Mouse (Mus musculus) heart, adult 8-10 months (tissue): ENCODE measurements around the gene D17Wsu92e. TPM values are rescaled to one million over a fixed set of nuclear protein-coding genes. Genes with fewer than 3 reads are reported as not detected.
A peak's percentile ranks its signal among the peaks of the same experiment; 100 is the strongest.

Source experiments
- DNase-seq: peaks from one replicate; pipeline ENCODE4 v3.0.0; 2022; ENCODE audit warnings: low spot score
- total RNA-seq, 4 experiments: library from RNA; stranded (reverse); gene quantifications; 2 replicates each; pipeline ENCODE4 v1.2.4; 2022

Gene D17Wsu92e
- total RNA-seq, 4 experiments from 2014 or later = 150 to 171 (median 156) TPM

- DNase-seq = no peak
Measured at GRCm38 (mm10) chr17:27821407-27822338, 1.2 kb upstream of the D17Wsu92e start.

GRCm38 (mm10) chr17:27819971-27820567, 379 bp downstream of the D17Wsu92e start:
- DNase-seq = no peak

DNA sequence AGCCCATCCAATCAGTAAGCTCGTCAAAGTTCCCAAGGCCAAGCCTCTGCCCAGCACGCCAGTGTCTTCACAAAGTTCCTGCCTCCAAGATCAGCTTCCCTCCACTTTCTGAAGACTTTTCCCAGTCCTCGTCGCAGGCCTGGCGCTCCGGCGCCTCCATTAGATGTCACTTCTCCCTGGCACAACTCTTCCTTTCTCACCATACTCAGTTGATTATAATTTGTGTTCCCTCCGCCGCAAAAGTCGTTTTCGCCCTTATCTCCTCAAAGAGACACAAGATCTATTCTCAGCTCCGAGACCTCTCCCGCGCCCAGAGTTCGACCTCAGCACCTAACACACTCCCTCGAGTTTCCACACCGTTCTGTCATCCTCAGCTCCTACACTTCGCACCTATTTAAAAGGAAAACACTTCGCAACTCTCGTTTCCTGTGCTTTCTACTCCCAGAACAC, 902 bp downstream of the D17Wsu92e start:
- no peak for DNase-seq

- no peak for DNase-seq
Measured at GRCm38 (mm10) chr17:27819011-27819410, 1.4 kb downstream of the D17Wsu92e start.

DNA sequence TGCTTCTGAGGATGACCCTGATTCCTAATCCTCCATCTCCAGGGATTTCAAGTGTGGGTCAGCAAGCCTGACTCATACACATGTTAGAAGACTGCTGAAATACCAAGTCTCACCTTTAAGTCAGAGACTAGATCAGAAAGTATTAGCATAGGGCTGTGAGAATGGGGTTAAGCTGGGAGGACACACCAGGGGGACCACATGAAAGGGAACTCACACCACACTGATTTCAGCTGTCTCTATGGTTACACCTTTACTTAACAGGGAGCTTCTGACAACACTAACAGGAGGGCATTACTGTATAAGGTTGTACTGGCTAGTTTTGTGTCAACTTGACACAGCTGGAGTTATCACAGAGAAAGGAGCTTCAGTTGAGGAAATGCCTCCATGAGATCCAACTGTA, 5.8 kb downstream of the D17Wsu92e start:
- DNase-seq = no peak

- no peak for DNase-seq
Measured at GRCm38 (mm10) chr17:27811980-27812379, 8.5 kb downstream of the D17Wsu92e start.

DNA sequence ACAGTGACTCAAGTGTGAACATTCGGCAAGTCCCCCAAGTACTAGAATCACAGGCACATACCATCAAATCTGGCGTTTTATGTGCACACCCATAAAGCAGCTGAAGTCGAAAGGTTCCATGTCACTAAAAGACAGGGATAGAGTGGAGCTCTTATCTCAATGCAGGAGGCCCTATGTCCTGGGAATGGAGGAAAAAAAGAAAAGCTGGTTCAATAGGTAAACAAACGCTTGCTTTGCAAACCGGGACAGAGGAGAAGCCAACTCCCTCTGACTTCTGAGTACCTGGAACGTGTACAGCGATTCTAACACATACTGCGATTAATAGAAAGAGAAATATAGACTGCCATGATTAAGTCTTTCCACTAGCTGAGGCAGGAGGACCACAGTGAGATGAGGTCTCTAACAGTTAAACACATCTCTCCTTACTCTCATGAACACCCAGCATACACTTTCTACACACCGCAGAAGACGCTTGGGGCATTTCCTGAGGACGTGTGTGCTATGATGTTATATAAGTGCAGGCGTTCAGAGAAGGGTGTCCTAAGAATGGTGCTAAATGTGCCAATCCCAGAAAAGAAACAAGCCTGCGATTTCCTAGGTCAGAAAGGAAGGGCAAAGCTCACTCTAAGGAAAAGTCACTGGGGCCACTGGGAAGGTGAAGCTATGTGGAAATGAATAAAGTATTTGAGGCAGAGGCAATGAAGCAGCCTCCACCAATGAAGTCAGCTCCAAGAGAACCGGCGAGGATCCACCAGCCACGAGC, 9.7 kb downstream of the D17Wsu92e start:
- DNase-seq = no peak

GRCm38 (mm10) chr17:27807542-27808078, 12.8 kb downstream of the D17Wsu92e start:
- DNase-seq = no peak

DNA sequence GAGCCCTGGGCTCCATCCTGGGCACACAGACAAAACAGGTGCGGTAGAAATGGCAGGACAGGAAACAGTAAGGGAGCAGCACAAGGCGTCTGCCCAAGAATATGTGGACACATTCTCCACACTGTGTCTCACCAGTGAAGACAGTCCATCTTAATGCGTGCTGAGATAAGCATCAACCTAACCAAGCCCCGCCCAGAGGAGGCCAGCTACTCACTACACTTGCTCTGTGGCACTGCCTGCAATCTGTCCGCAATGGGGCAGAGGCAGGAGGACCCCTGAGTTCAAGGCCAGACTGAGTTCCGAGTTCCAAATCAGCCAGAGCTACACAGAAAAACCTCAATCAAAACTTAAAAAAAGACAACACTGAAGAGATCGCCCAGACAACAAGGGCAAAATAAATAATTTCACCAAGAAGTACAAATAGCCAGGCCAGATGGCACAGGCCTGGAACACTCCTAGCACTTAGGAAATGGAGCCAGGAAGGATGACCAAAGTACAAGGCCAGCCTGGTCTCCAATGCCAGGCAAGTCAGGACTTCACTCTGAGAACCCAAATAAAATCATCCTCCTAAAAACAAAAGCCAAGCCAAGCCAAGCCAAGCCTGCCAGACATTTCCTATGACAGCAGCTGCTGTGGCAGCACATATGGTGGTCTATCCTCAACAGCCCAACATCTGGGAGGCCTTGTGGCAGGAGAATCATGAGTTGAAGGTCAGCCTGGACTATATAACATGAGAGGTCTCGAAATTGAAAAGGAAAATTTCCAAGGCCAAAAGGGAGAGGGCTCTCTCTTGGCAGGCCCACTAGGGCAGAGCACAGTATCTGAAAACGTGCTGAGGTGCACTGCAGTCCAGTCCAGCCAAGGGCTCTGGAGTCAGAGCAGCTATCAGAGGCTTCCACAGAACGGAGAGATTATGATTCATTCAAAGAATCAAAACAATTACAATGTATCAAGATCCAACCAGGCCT, 15.4 kb downstream of the D17Wsu92e start:
- no peak for DNase-seq

- no peak for DNase-seq
Measured at GRCm38 (mm10) chr17:27804156-27804690, 16.2 kb downstream of the D17Wsu92e start.

DNA sequence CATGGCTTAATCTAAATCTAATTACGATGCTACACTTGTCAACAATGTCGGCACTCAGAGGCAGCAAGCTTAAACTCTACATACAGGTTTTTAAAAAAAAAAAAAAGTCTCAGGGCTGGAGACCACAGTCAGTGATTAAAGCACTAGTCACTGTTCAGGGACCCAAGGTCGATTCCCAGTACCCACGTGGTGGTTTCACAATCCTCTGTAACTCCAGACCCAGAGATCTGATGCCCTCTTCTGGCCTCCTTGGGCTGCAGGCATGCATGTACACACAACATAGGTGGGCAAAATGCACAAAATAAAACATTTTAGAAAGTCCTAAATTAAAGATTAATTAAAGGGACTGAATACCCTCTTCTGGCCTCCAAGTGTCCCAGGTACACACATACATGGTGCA, 16.7 kb downstream of the D17Wsu92e start:
- DNase-seq = no peak

DNA sequence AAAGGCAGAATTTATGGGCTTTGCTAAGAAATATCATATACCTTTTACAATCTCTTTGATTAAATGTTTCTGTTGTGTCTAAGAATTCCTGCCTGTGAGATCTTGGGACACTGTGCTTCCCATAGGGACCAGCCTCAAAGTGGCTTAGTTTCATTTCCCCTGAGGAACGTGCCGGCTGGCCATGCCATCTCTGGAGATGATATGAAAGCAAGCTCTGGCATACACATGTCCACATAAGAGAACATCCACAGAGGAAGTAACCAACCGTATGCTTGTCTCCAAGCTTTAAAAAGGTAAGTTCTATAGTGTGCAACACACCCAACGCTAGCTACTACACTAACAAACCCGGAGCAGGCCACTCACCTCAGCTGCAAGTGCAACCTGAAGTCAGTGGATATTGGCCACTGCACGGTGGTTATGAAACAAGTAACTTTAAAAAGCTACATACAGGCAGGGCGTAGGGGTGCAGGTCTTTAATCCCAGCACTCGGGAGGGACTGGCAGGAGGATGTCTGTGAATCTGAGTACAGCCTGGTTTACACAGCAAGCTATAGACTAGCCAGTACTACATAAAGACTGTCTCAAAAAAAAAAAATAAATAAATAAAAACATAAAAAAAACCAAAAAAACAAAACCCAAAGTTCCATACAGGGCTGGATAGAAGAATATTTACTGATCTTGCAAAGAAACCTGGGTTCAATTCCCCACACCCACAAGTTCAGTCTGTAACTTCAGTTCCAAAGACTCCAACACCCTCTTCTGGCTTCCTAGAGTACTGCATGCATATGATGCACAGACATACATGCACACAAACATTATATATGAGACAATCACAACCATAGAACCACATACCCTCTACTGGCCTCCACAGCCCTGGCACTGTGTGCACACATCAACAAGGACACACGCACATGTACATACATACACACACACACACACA, 19.5 kb downstream of the D17Wsu92e start:
- no peak for DNase-seq

- no peak for DNase-seq
Measured at GRCm38 (mm10) chr17:27799771-27800584, 20.5 kb downstream of the D17Wsu92e start.

- DNase-seq = no peak
Measured at GRCm38 (mm10) chr17:27797341-27797872, 23.0 kb downstream of the D17Wsu92e start.

DNA sequence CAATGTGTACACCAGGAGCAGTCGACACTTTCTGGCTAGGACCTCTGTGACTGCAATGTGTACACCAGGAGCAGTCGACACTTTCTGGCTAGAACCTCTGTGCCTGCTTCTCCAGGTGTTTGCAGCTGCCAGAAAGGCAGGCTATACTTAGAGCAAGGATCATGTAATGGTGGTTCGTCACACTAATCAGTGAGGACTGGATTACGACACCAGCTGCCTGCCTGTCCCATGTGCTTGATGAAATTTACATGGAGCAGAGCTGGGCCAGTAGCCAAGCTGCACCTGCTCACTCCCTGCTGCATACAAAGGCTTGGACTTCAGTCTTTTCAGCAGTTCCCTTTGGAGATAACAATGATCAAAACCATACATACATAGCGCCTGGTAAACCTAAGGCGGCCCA, 23.7 kb downstream of the D17Wsu92e start:
- DNase-seq = peak; percentile 60

DNA sequence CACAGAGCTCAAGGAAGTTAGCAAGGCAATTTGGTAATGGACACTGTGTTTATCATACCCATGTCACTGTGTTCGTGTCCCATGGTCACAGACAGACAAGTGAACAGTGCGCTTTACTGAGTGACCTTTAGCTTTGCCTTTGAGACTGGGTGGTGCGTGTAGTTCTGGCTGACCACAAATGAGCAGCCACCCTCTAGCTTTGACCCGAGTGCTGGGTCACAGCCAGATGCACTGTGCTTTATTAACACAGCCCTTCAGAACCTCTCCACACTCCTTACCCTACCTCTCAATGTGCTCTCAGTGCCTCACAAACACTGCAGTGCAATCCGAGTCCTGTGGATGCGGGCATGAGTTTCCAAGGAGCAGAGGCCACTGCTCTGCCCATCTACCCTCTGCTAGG, 27.3 kb downstream of the D17Wsu92e start:
- DNase-seq = no peak

GRCm38 (mm10) chr17:27792516-27792915, 27.9 kb downstream of the D17Wsu92e start:
- DNase-seq = no peak

DNA sequence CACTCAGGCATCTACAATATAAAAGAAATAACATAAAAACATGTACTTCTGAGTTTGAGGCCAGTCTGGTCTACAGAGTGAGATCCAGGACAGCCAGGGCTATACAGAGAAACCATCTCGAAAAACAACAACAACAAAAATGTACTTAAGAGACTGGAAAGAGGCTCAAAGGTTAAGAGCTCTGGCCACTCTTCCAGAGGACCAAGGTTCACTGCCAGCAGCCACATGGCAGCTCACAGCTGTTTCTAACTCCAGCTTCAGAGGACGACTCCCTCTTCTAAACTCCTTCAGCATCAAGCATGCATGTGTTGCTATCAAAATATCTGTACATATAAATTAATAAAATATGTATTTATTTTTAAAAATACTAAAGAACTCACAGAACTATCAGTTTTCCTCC, 28.9 kb downstream of the D17Wsu92e start:
- DNase-seq = no peak
